Mouse (Mus musculus): Measurements from ENCODE around the gene Zfp341. TPM values are rescaled to one million over a fixed set of nuclear protein-coding genes. Genes with fewer than 3 reads are reported as not detected.

Zfp341 gene
- polyA plus RNA-seq, 1 experiment from 2014 or later, result 2.3 TPM

GRCm38 (mm10) chr2:154583906-154584872 lies 28.9 kb upstream of the Zfp341 start:
- no peak overlapping the region for H3K4me2 ChIP-seq (ENCODE audit: low read length)
- H3K27me3 ChIP-seq (ENCODE audit: control insufficient read depth, insufficient read depth, low read depth, low read length), result no peaks in the 10 kb centered on the region
- peak overlapping the region; percentile 14; the same call in 1 of the 2 replicates for H3K27ac ChIP-seq (ENCODE audit: low read length)
- 51% methylated on average over 15 of the region's 15 CpGs for WGBS
- no peaks in the 10 kb centered on the region for H3K36me3 ChIP-seq (ENCODE audit: control insufficient read depth, insufficient read depth, low read length)
- no peak overlapping the region for H3K4me3 ChIP-seq (ENCODE audit: low read depth, low read length)
- no peaks in the 10 kb centered on the region for H3K9me3 ChIP-seq (replicated peaks; ENCODE audit: control insufficient read depth, low read length, poor library complexity, severe bottlenecking)
- ATAC-seq, result peak; percentile 66
- no peak overlapping the region for H3K9ac ChIP-seq (ENCODE audit: low read depth, low read length)
- peaks cover 3% of the 10 kb centered on the region; the same call in 1 of the 2 replicates for H3K4me1 ChIP-seq (ENCODE audit: control insufficient read depth, insufficient read depth, low read length)

GRCm38 (mm10) chr2:154584931-154585601 lies 28.0 kb upstream of the Zfp341 start:
- H3K9me3 ChIP-seq (replicated peaks; ENCODE audit: control insufficient read depth, low read length, poor library complexity, severe bottlenecking), result no peaks in the 10 kb centered on the region
- 59% methylated on average over 17 of the region's 17 CpGs for WGBS
- H3K4me3 ChIP-seq (ENCODE audit: low read depth, low read length), result no peak overlapping the region
- H3K9ac ChIP-seq (ENCODE audit: low read depth, low read length), result no peak overlapping the region
- H3K27me3 ChIP-seq (ENCODE audit: control insufficient read depth, insufficient read depth, low read depth, low read length), result no peaks in the 10 kb centered on the region
- ATAC-seq, result no peak
- H3K27ac ChIP-seq (ENCODE audit: low read length), result no peak overlapping the region
- no peak overlapping the region for H3K4me2 ChIP-seq (ENCODE audit: low read length)
- no peaks in the 10 kb centered on the region for H3K36me3 ChIP-seq (ENCODE audit: control insufficient read depth, insufficient read depth, low read length)
- peaks cover 3% of the 10 kb centered on the region; the same call in 1 of the 2 replicates for H3K4me1 ChIP-seq (ENCODE audit: control insufficient read depth, insufficient read depth, low read length)

GRCm38 (mm10) chr2:154586405-154586804 lies 26.7 kb upstream of the Zfp341 start:
- no peak overlapping the region for H3K4me2 ChIP-seq (ENCODE audit: low read length)
- no peaks in the 10 kb centered on the region for H3K36me3 ChIP-seq (ENCODE audit: control insufficient read depth, insufficient read depth, low read length)
- H3K27me3 ChIP-seq (ENCODE audit: control insufficient read depth, insufficient read depth, low read depth, low read length), result no peaks in the 10 kb centered on the region
- H3K9ac ChIP-seq (ENCODE audit: low read depth, low read length), result no peak overlapping the region
- no peak for ATAC-seq
- no peaks in the 10 kb centered on the region for H3K9me3 ChIP-seq (replicated peaks; ENCODE audit: control insufficient read depth, low read length, poor library complexity, severe bottlenecking)
- H3K4me3 ChIP-seq (ENCODE audit: low read depth, low read length), result no peak overlapping the region
- WGBS, result 76% methylated on average over 5 of the region's 5 CpGs
- H3K4me1 ChIP-seq (ENCODE audit: control insufficient read depth, insufficient read depth, low read length), result peaks cover 3% of the 10 kb centered on the region; the same call in 1 of the 2 replicates
- H3K27ac ChIP-seq (ENCODE audit: low read length), result no peak overlapping the region

GRCm38 (mm10) chr2:154589051-154589450 lies 24.0 kb upstream of the Zfp341 start:
- H3K9me3 ChIP-seq (replicated peaks; ENCODE audit: control insufficient read depth, low read length, poor library complexity, severe bottlenecking), result no peaks in the 10 kb centered on the region
- H3K4me1 ChIP-seq (ENCODE audit: control insufficient read depth, insufficient read depth, low read length), result peaks cover 3% of the 10 kb centered on the region; the same call in 1 of the 2 replicates
- no peak overlapping the region for H3K27ac ChIP-seq (ENCODE audit: low read length)
- ATAC-seq, result no peak
- no peak overlapping the region for H3K9ac ChIP-seq (ENCODE audit: low read depth, low read length)
- H3K36me3 ChIP-seq (ENCODE audit: control insufficient read depth, insufficient read depth, low read length), result no peaks in the 10 kb centered on the region; the same call in 1 of the 2 replicates
- no peak overlapping the region for H3K4me3 ChIP-seq (ENCODE audit: low read depth, low read length)
- 73% methylated on average over 4 of the region's 4 CpGs for WGBS
- H3K4me2 ChIP-seq (ENCODE audit: low read length), result no peak overlapping the region
- no peaks in the 10 kb centered on the region for H3K27me3 ChIP-seq (ENCODE audit: control insufficient read depth, insufficient read depth, low read depth, low read length)

- Histone ChIP-seq H3K9ac (ENCODE audit: low read depth, low read length) (no peak overlapping the region), H3K27me3 (ENCODE audit: control insufficient read depth, insufficient read depth, low read depth, low read length) (no peaks in the 10 kb centered on the region), H3K9me3 (replicated peaks; ENCODE audit: control insufficient read depth, low read length, poor library complexity, severe bottlenecking) (no peaks in the 10 kb centered on the region), H3K4me1 (ENCODE audit: control insufficient read depth, insufficient read depth, low read length) (no peaks in the 10 kb centered on the region), H3K36me3 (ENCODE audit: control insufficient read depth, insufficient read depth, low read length) (no peaks in the 10 kb centered on the region; the same call in 1 of the 2 replicates), H3K27ac (ENCODE audit: low read length) (no peak overlapping the region), H3K4me3 (ENCODE audit: low read depth, low read length) (no peak overlapping the region), H3K4me2 (ENCODE audit: low read length) (no peak overlapping the region)
- WGBS, result 93% methylated on average over 3 of the region's 3 CpGs
- no peak for ATAC-seq
Measured at GRCm38 (mm10) chr2:154591239-154591638, 21.9 kb upstream of the Zfp341 start.

GRCm38 (mm10) chr2:154593025-154593424 lies 20.1 kb upstream of the Zfp341 start:
- H3K27ac ChIP-seq (ENCODE audit: low read length), result no peak overlapping the region

GRCm38 (mm10) chr2:154595775-154596174 lies 17.3 kb upstream of the Zfp341 start:
- H3K9ac ChIP-seq (ENCODE audit: low read depth, low read length), result no peak overlapping the region
- 84% methylated on average over 5 of the region's 5 CpGs for WGBS

More at GRCm38 (mm10) chr2:154593025-154593424, 20.1 kb upstream of the Zfp341 start:
- Histone ChIP-seq H3K9me3 (replicated peaks; ENCODE audit: control insufficient read depth, low read length, poor library complexity, severe bottlenecking) (no peaks in the 10 kb centered on the region), H3K4me1 (ENCODE audit: control insufficient read depth, insufficient read depth, low read length) (no peaks in the 10 kb centered on the region), H3K36me3 (ENCODE audit: control insufficient read depth, insufficient read depth, low read length) (no peaks in the 10 kb centered on the region; the same call in 1 of the 2 replicates), H3K9ac (ENCODE audit: low read depth, low read length) (no peak overlapping the region), H3K4me3 (ENCODE audit: low read depth, low read length) (no peak overlapping the region), H3K27me3 (ENCODE audit: control insufficient read depth, insufficient read depth, low read depth, low read length) (no peaks in the 10 kb centered on the region), H3K4me2 (ENCODE audit: low read length) (no peak overlapping the region)
- 69% methylated on average over 3 of the region's 3 CpGs for WGBS
- ATAC-seq, result no peak

GRCm38 (mm10) chr2:154597399-154597798 lies 15.7 kb upstream of the Zfp341 start:
- ATAC-seq, result no peak
- 96% methylated on average over 3 of the region's 3 CpGs for WGBS

More at GRCm38 (mm10) chr2:154595775-154596174, 17.3 kb upstream of the Zfp341 start:
- Histone ChIP-seq H3K27ac (ENCODE audit: low read length) (no peak overlapping the region), H3K4me3 (ENCODE audit: low read depth, low read length) (no peak overlapping the region), H3K4me2 (ENCODE audit: low read length) (no peak overlapping the region), H3K27me3 (ENCODE audit: control insufficient read depth, insufficient read depth, low read depth, low read length) (no peaks in the 10 kb centered on the region), H3K4me1 (ENCODE audit: control insufficient read depth, insufficient read depth, low read length) (no peaks in the 10 kb centered on the region), H3K9me3 (replicated peaks; ENCODE audit: control insufficient read depth, low read length, poor library complexity, severe bottlenecking) (no peaks in the 10 kb centered on the region), H3K36me3 (ENCODE audit: control insufficient read depth, insufficient read depth, low read length) (no peaks in the 10 kb centered on the region; the same call in 1 of the 2 replicates)
- no peak for ATAC-seq

More at GRCm38 (mm10) chr2:154597399-154597798, 15.7 kb upstream of the Zfp341 start:
- Histone ChIP-seq H3K4me1 (ENCODE audit: control insufficient read depth, insufficient read depth, low read length) (no peaks in the 10 kb centered on the region), H3K36me3 (ENCODE audit: control insufficient read depth, insufficient read depth, low read length) (no peaks in the 10 kb centered on the region; the same call in 1 of the 2 replicates), H3K4me2 (ENCODE audit: low read length) (no peak overlapping the region), H3K9me3 (replicated peaks; ENCODE audit: control insufficient read depth, low read length, poor library complexity, severe bottlenecking) (no peaks in the 10 kb centered on the region), H3K27ac (ENCODE audit: low read length) (no peak overlapping the region), H3K9ac (ENCODE audit: low read depth, low read length) (no peak overlapping the region), H3K27me3 (ENCODE audit: control insufficient read depth, insufficient read depth, low read depth, low read length) (no peaks in the 10 kb centered on the region), H3K4me3 (ENCODE audit: low read depth, low read length) (no peak overlapping the region)

All from midbrain, embryonic 16.5 days (tissue).